Mouse (Mus musculus) embryo, embryonic 11.5 days (tissue): ENCODE measurements around the gene Nedd9.
"Not testable (repeated sequence)": the region's sequence is repeated elsewhere in the genome, so short reads cannot be mapped to it uniquely, and the experiment has no call there.

Experiments
- DNase-seq: peaks from one replicate; pipeline ENCODE4 v3.0.0-alpha.2; 2012; ENCODE audit warnings: low read depth, low spot score

Nedd9 gene

GRCm38 (mm10) chr13:41298533-41298932, 188.6 kb downstream of the Nedd9 start:
- DNase-seq: no peak

- no peak for DNase-seq
These were observed 190.8 kb downstream of the Nedd9 start for GRCm38 (mm10) chr13:41296396-41296795.

GRCm38 (mm10) chr13:41295886-41296285, 191.3 kb downstream of the Nedd9 start:
- DNase-seq: no peak

GRCm38 (mm10) chr13:41293595-41293994, 193.6 kb downstream of the Nedd9 start:
- DNase-seq: no peak

- DNase-seq: no peak
These were observed 195.6 kb downstream of the Nedd9 start for GRCm38 (mm10) chr13:41291466-41291974.

GRCm38 (mm10) chr13:41286285-41286684, 200.9 kb downstream of the Nedd9 start:
- no peak for DNase-seq

- DNase-seq: no peak
These were observed 201.7 kb downstream of the Nedd9 start for GRCm38 (mm10) chr13:41285448-41285847.

GRCm38 (mm10) chr13:41283256-41283655, 203.9 kb downstream of the Nedd9 start:
- DNase-seq: peak; percentile 70

GRCm38 (mm10) chr13:41280696-41281095, 206.5 kb downstream of the Nedd9 start:
- no peak for DNase-seq

GRCm38 (mm10) chr13:41273927-41274650, 213.1 kb downstream of the Nedd9 start, which contains the start of gene Gm17364:
Gm17364 (minus strand) TSS chr13:41273977.
- no peak for DNase-seq

- no peak for DNase-seq
These were observed 219.2 kb downstream of the Nedd9 start for GRCm38 (mm10) chr13:41267827-41268408.

- DNase-seq: no peak
These were observed 223.7 kb downstream of the Nedd9 start for GRCm38 (mm10) chr13:41263304-41264006.

- not testable (repeated sequence) for DNase-seq
These were observed 225.5 kb downstream of the Nedd9 start for GRCm38 (mm10) chr13:41261617-41262016.
